Mouse (Mus musculus) stomach, adult 2 months (tissue): ENCODE results near the gene Rhobtb1. TPM values are rescaled to one million over a fixed set of nuclear protein-coding genes. Genes with fewer than 3 reads are reported as not detected.

Experiments
- polyA plus RNA-seq: library from polyadenylated mRNA; depleted of rRNA; stranded (reverse); fragments of >200 nt; gene quantifications from 2 replicates; pipeline ENCODE4 v1.2.3, GENCODE M21; 2012; rRNA removed

The Rhobtb1 gene
- polyA plus RNA-seq = 5.1 and 6.3 TPM in 2 replicates

GRCm38 (mm10) chr10:69151045-69151444 lies at the start of gene Rhobtb1:
Gene Rhobtb1, plus strand, starts transcription at chr10:69151434.

GRCm38 (mm10) chr10:69212542-69213440 lies 61.6 kb downstream of the Rhobtb1 start, which contains the start of gene A930033H14Rik:
Gene A930033H14Rik, minus strand, starts transcription at chr10:69213098.

Other genes starting within 250 kb of the Rhobtb1 start
- gene A930033H14Rik, start 61.7 kb downstream of the Rhobtb1 start, polyA plus RNA-seq = 0.10 and 0.15 TPM in 2 replicates
- 9.6 and 10.2 TPM in 2 replicates for gene Cdk1, start 201.5 kb downstream of the Rhobtb1 start, polyA plus RNA-seq
- 3.3 and 6.5 TPM in 2 replicates for gene Ank3, start 247.3 kb downstream of the Rhobtb1 start, polyA plus RNA-seq